Mouse (Mus musculus) ES-Bruce4 (cell line): ENCODE results near the gene Pusl1.

Source experiments
- CTCF ChIP-seq: IDR thresholded peaks from one replicate; pipeline ENCODE4 v1.8.1; 2011; ENCODE audit warnings: low read depth, low read length
- EP300 ChIP-seq: IDR thresholded peaks from 2 replicates; pipeline ENCODE4 v1.6.1; 2011; ENCODE audit warnings: low read depth, low read length; ENCODE audit not compliant: insufficient read depth

DNA sequence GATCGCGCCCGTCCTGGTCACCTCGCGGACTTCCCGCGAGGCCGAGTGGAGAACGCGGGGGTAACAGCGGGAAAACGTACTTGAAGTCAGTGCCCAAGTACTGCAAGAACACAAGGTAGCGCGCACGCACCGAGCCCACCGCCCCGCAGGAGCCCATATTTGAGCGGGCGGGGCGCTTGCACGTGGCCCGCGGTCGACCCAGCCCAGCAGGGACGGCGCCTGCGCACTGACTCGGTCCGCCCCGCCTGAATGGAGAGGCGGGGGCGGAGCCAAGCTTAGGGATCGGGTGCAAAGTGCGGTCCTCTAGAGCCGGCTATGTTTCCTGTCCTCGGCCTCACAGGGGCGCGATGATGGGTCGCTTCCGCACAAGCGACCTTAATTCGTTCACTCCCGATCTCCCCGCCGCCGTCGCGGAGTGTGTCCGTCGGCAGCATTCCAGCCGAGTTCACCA is at the start of gene Pusl1, which contains the start of gene Acap3:
- no peak for TF ChIP-seq CTCF
- no peak for TF ChIP-seq EP300
